Mouse (Mus musculus) lung, postnatal 36 days (tissue): ENCODE measurements around the gene Ska3.

Experiments used
- DNase-seq: peaks from one replicate; pipeline ENCODE4 v3.0.0; 2022; ENCODE audit warnings: mixed read lengths

Ska3 gene

GRCm38 (mm10) chr14:57791171-57791570, 34.8 kb downstream of the Ska3 start:
- no peak for DNase-seq

GRCm38 (mm10) chr14:57789759-57790158, 36.2 kb downstream of the Ska3 start:
- DNase-seq, result no peak

GRCm38 (mm10) chr14:57789311-57789710, 36.7 kb downstream of the Ska3 start:
- DNase-seq, result no peak

GRCm38 (mm10) chr14:57787406-57787805, 38.6 kb downstream of the Ska3 start:
- DNase-seq, result no peak

- no peak for DNase-seq
Observed at GRCm38 (mm10) chr14:57772157-57772815, 53.7 kb downstream of the Ska3 start.

- DNase-seq, result peak; percentile 31
Observed at GRCm38 (mm10) chr14:57769102-57769501, 56.9 kb downstream of the Ska3 start.

- DNase-seq, result peak; percentile 28
Observed at GRCm38 (mm10) chr14:57760447-57761412, 65.3 kb downstream of the Ska3 start.

- no peak for DNase-seq
Observed at GRCm38 (mm10) chr14:57758237-57758636, 67.7 kb downstream of the Ska3 start, which contains the start of gene Lats2. Gene Lats2 (minus strand): TSS chr14:57758388.
